Mouse (Mus musculus) right cerebral cortex, postnatal 14 days (tissue): ENCODE results near the gene Ptrh2.
"Not testable (repeated sequence)": the region's sequence is repeated elsewhere in the genome, so short reads cannot be mapped to it uniquely, and the experiment has no call there.

Source experiments
- DNase-seq: peaks from one replicate; pipeline ENCODE4 v3.0.0; 2022

Ptrh2 gene

DNA sequence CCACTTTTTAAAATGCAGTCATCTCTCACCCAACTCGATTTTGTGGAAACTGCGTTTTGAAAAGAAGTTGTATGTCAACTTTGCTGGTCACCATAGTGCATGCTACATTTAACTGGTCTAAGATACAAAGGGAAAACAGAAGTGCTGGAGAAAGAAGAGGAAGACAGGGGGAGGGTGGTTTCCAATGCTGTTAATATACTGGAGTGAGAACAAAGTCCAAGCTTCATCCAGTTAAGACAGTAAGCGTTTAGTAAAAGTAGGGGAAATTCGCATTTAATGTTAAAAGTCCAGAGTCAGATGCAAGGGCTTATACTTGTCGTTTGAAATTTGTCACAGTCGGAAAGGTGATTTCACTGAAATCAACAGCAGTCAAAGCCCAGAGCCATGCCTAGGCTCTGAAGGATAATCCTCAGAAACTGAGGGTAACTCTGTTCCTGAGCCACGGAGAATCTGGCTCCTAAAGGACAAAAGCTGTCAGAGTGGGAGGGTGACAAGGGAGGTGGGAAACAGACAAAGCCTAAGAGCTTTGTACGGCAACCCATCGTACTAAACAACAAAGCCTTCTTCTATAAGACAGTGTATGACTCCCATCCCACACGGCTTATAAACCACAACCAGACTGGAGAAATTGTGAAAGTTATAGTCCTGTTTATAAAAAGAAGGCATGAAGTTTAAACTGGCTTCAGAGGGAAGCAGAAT lies 50.6 kb downstream of the Ptrh2 start:
- DNase-seq: no peak

DNA sequence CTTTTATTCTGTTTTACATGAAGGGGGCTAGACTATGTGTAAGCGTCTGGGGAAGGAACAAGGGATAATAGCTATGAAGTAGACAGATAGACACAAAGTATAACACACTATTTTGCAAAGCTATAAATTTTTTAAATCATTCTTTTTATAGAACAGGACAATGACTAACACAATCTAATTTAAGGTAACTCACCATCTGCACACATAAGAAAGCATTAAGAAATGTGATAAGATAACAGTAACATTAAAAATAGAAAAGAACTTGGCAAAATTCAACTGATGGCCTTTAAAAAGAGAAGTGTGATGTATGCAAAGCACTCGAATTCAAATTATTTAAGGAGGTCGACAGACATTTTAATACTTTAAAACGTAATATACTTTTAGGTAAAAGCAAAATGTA lies 51.2 kb downstream of the Ptrh2 start:
- no peak for DNase-seq

DNA sequence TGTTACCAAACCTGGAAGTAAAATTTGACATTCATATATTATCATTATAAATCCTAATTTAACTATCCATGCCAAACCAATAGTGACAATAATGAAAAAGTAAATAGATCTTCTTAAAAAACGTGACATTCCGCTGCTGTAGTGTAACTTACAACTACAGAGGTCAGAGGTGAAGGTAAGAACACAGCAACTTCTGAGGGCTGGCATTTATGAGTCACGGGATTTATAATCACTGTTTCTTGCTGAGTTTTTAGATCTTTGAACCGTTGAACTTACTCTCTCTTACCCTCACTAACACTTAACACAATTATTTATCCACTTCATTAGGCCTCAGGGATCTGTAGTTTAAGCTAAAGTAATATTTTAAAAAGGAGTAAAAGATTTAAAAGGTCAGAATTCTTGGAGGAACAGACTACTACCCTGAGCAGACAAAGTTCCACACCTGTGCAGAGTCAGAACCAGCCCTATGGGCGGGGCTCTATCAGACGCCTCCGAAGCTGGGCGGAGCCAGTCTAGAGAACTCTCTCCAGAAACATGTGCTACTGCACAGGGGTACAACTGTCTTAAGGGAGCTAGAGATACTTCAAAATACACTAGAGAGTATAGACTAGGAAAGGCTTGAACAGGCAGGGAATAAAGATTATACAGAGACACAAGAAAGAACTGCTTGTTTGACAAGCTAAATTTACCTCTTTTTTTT lies 53.7 kb downstream of the Ptrh2 start:
- DNase-seq: no peak

DNA sequence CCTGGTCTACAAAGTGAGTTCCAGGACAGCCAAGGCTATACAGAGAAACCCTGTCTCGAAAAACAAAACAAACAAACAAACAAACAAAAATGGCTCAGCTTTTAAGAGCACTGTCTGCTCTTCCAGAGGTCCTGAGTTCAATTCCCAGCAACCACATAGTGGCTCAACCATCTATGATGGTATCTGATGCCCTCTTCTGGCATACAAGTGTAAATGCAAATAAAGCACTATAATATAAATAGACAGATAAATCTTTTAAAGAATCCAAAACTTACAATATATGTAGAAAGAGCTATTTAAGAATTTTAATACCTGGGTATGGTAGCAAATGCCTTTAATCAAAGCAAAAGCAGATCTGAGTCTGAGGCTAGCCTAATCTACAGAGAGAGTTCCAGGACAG lies 54.5 kb downstream of the Ptrh2 start:
- DNase-seq: not testable (repeated sequence)

DNA sequence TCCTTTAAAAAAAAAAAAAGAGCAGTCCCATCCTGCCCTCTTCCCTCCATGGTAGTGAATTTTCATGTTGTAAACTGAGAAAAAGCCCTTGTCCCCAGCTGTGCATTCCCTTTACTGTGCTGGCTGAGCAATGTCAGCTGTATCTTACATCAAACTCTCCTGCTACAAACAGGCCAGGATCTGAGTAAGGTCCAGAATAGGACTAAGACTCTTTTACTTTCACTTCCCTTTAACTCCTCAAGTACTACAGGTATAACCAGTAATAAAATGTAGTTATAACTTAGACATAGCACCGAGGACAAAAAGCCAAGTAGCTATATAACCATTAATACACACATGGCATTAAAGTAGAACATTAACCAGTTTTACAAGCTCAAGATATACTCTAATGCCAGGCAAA lies 55.2 kb downstream of the Ptrh2 start:
- DNase-seq: no peak

DNA sequence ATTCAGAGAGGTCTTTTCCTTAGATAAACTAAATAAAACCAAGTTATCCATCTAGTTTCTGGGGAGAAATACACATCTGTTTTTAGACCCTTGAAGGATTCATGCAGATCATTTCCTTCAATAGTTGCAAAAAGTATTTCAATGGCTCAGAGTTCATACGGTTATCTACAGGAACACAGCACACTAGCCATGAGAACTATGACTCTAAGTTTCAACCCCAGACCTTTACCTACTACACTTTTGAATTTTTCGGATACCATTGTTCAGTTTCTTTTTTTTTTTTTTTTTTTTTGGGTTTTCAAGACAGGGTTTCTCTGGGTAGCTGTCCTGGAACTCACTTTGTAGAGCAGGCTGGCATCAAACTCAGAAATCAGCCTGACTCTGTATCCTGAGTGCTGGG lies 55.7 kb downstream of the Ptrh2 start:
- no peak for DNase-seq

DNA sequence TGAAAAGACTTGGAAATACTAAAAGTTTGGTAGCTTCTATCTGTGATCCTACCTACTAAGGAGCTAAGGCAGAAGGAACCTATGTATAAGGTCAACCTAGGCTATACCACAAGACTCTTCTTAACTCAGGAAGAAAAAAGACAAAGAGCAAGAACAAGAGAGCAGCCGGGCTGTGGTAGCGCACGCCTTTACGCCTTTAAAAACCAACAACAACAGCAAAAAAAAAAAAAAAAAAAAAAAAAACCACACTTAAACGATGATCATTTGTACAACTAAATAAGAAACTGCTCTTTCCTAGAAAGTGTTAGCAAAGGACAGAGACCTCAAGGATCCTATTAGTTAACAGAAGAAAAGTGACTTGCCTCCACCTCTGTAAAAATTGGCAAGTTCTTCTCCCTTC lies 57.7 kb downstream of the Ptrh2 start:
- DNase-seq: no peak
